Mouse (Mus musculus): ENCODE measurements around the gene Hoxc10.
A peak's percentile ranks its signal among the peaks of the same experiment; 100 is the strongest.

The Hoxc10 gene

GRCm38 (mm10) chr15:102987124-102987833, 20.7 kb downstream of the Hoxc10 start:
- DNase-seq (ENCODE audit: low read depth in 2 of 2, low spot score in 2 of 2): peak; percentile 75 to 80

- DNase-seq (ENCODE audit: low read depth in 2 of 2, low spot score in 2 of 2): no peak
Measured at GRCm38 (mm10) chr15:102988078-102988477, 21.5 kb downstream of the Hoxc10 start.

- no peak for DNase-seq (ENCODE audit: low read depth in 2 of 2, low spot score in 2 of 2)
Measured at GRCm38 (mm10) chr15:102990461-102991397, 24.1 kb downstream of the Hoxc10 start, which contains the start of gene Hoxc8. Gene Hoxc8, plus strand, starts transcription at chr15:102990607.

GRCm38 (mm10) chr15:102991782-102992181, 25.2 kb downstream of the Hoxc10 start:
- no peak for DNase-seq (ENCODE audit: low read depth in 2 of 2, low spot score in 2 of 2)

GRCm38 (mm10) chr15:102992206-102992605, 25.6 kb downstream of the Hoxc10 start:
- DNase-seq (ENCODE audit: low read depth in 2 of 2, low spot score in 2 of 2): no peak

- no peak for DNase-seq (ENCODE audit: low read depth in 2 of 2, low spot score in 2 of 2)
Measured at GRCm38 (mm10) chr15:102992863-102993262, 26.3 kb downstream of the Hoxc10 start.

GRCm38 (mm10) chr15:102996548-102996947, 30.0 kb downstream of the Hoxc10 start:
- no peak for DNase-seq (ENCODE audit: low read depth in 2 of 2, low spot score in 2 of 2)

GRCm38 (mm10) chr15:102997431-102997830, 30.8 kb downstream of the Hoxc10 start:
- DNase-seq (ENCODE audit: low read depth in 2 of 2, low spot score in 2 of 2): no peak

GRCm38 (mm10) chr15:102997939-102998355, 31.4 kb downstream of the Hoxc10 start, which contains the start of gene Hoxc6:
Gene Hoxc6, plus strand, starts transcription at chr15:102998257.
- DNase-seq (ENCODE audit: low read depth in 2 of 2, low spot score in 2 of 2): no peak

- no peak for DNase-seq (ENCODE audit: low read depth in 2 of 2, low spot score in 2 of 2)
Measured at GRCm38 (mm10) chr15:102998608-102999182, 32.1 kb downstream of the Hoxc10 start.

- DNase-seq (ENCODE audit: low read depth in 2 of 2, low spot score in 2 of 2): peak; percentile 57 to 63
Measured at GRCm38 (mm10) chr15:102999183-102999831, 32.7 kb downstream of the Hoxc10 start.

GRCm38 (mm10) chr15:102999955-103000354, 33.4 kb downstream of the Hoxc10 start:
- DNase-seq (ENCODE audit: low read depth in 2 of 2, low spot score in 2 of 2): no peak

GRCm38 (mm10) chr15:103000501-103000901, 33.9 kb downstream of the Hoxc10 start:
- no peak for DNase-seq (ENCODE audit: low read depth in 2 of 2, low spot score in 2 of 2)

- DNase-seq (ENCODE audit: low read depth in 2 of 2, low spot score in 2 of 2): no peak
Measured at GRCm38 (mm10) chr15:103001370-103001769, 34.8 kb downstream of the Hoxc10 start.

GRCm38 (mm10) chr15:103002156-103002555, 35.6 kb downstream of the Hoxc10 start:
- no peak for DNase-seq (ENCODE audit: low read depth in 2 of 2, low spot score in 2 of 2)

- no peak for DNase-seq (ENCODE audit: low read depth in 2 of 2, low spot score in 2 of 2)
Measured at GRCm38 (mm10) chr15:103002821-103003448, 36.3 kb downstream of the Hoxc10 start.

GRCm38 (mm10) chr15:103005308-103005707, 38.7 kb downstream of the Hoxc10 start:
- no peak for DNase-seq (ENCODE audit: low read depth in 2 of 2, low spot score in 2 of 2)

GRCm38 (mm10) chr15:103005797-103006196, 39.2 kb downstream of the Hoxc10 start:
- no peak for DNase-seq (ENCODE audit: low read depth in 2 of 2, low spot score in 2 of 2)

GRCm38 (mm10) chr15:103006326-103006725, 39.7 kb downstream of the Hoxc10 start:
- DNase-seq (ENCODE audit: low read depth in 2 of 2, low spot score in 2 of 2): no peak

- no peak for DNase-seq (ENCODE audit: low read depth in 2 of 2, low spot score in 2 of 2)
Measured at GRCm38 (mm10) chr15:103009265-103010111, 42.9 kb downstream of the Hoxc10 start.
